In genomic region chr14:19817949-19818348, GRCm38 (mm10) we compare ENCODE assay signal across 8 mouse cellular contexts. TPM values are rescaled to one million over a fixed set of nuclear protein-coding genes. Genes with fewer than 3 reads are reported as not detected.
DNase-seq lines count a peak whose midpoint lies in the region; ATAC-seq lines count a peak whose summit lies in the region.

No protein-coding gene starts in this region.

- no peak overlapping the region for H3K4me3 ChIP-seq in forebrain, embryonic 10.5 days
- no peak overlapping the region for H3K4me3 ChIP-seq in forebrain, embryonic 16.5 days (replicated peaks; ENCODE audit: low read length)
- H3K4me3 ChIP-seq in embryonic facial prominence, embryonic 11.5 days (ENCODE audit: low read depth, low read length) = no peak overlapping the region

- H3K27ac ChIP-seq in forebrain, embryonic 10.5 days = no peak overlapping the region
- no peak overlapping the region for H3K27ac ChIP-seq in forebrain, embryonic 16.5 days (ENCODE audit: low read length)
- H3K27ac ChIP-seq in embryonic facial prominence, embryonic 11.5 days (replicated peaks; ENCODE audit: low read depth, low read length) = no peak overlapping the region

- H3K9me3 ChIP-seq in forebrain, embryonic 10.5 days = peaks cover 6% of the 10 kb centered on the region; the same call in 1 of the 2 replicates
- no peaks in the 10 kb centered on the region for H3K9me3 ChIP-seq in forebrain, embryonic 16.5 days (ENCODE audit: control insufficient read depth, low read length)
- no peaks in the 10 kb centered on the region for H3K9me3 ChIP-seq in embryonic facial prominence, embryonic 11.5 days (replicated peaks; ENCODE audit: control insufficient read depth, low read length)

- peak; percentile 73 for DNase-seq in forebrain, embryonic 10.5 days (ENCODE audit: extremely low spot score, low spot score)
- peak; percentile 89 for DNase-seq in adrenal gland, postnatal 10 days
- DNase-seq in embryonic facial prominence, embryonic 11.5 days (ENCODE audit: low spot score) = peak; percentile 89
- DNase-seq in heart, postnatal 25 days (ENCODE audit: low spot score) = peak; percentile 45
- DNase-seq in left cerebral cortex, adult 11 months (ENCODE audit: low spot score) = peak; percentile 75
- peak; percentile 78 for DNase-seq in mesoderm, embryonic 11.5 days (ENCODE audit: low read depth, low spot score)
- DNase-seq in spleen, adult 12 weeks (ENCODE audit: low spot score) = peak; percentile 55

- ATAC-seq in forebrain, embryonic 16.5 days = no peak
- no peak for ATAC-seq in embryonic facial prominence, embryonic 11.5 days (replicated peaks; ENCODE audit: insufficient number of reproducible peaks, low FRiP score, low TSS enrichment, low read depth)

- no peak overlapping the region for H3K4me2 ChIP-seq in forebrain, embryonic 16.5 days (ENCODE audit: low read length)
- no peak overlapping the region for H3K4me2 ChIP-seq in embryonic facial prominence, embryonic 11.5 days (ENCODE audit: low read depth, low read length)

- intact Hi-C loops in heart, postnatal 25 days (cut with DNase I) = loop anchor here (1.0 kb wide), 1 partner anchor 112 kb away; no protein-coding TSS in a partner anchor

- peaks cover 6% of the 10 kb centered on the region for H3K4me1 ChIP-seq in forebrain, embryonic 10.5 days
- H3K4me1 ChIP-seq in forebrain, embryonic 16.5 days (replicated peaks; ENCODE audit: control insufficient read depth, insufficient read depth, low read length) = peaks cover 6% of the 10 kb centered on the region
- no peaks in the 10 kb centered on the region; the same call in 1 of the 2 replicates for H3K4me1 ChIP-seq in embryonic facial prominence, embryonic 11.5 days (ENCODE audit: control insufficient read depth, insufficient read depth, low read length)

- WGBS in forebrain, embryonic 10.5 days = 10% methylated on average over 1 of the region's 1 CpGs
- 7% methylated on average over 1 of the region's 1 CpGs for WGBS in forebrain, embryonic 16.5 days
- 4% methylated on average over 1 of the region's 1 CpGs for WGBS in embryonic facial prominence, embryonic 11.5 days

- H3K36me3 ChIP-seq in forebrain, embryonic 10.5 days (replicated peaks) = peaks cover 91% of the 10 kb centered on the region
- H3K36me3 ChIP-seq in forebrain, embryonic 16.5 days (ENCODE audit: control insufficient read depth, insufficient read depth) = peaks cover 30% of the 10 kb centered on the region
- H3K36me3 ChIP-seq in embryonic facial prominence, embryonic 11.5 days (replicated peaks; ENCODE audit: control insufficient read depth, insufficient read depth, low read depth, low read length) = peaks cover 6% of the 10 kb centered on the region

- no peaks in the 10 kb centered on the region for H3K27me3 ChIP-seq in forebrain, embryonic 10.5 days (ENCODE audit: poor library complexity, severe bottlenecking)
- H3K27me3 ChIP-seq in forebrain, embryonic 16.5 days (replicated peaks; ENCODE audit: control insufficient read depth, insufficient read depth, low read length) = no peaks in the 10 kb centered on the region
- no peaks in the 10 kb centered on the region for H3K27me3 ChIP-seq in embryonic facial prominence, embryonic 11.5 days (ENCODE audit: control insufficient read depth, insufficient read depth, low read length)

- H3K9ac ChIP-seq in forebrain, embryonic 16.5 days (replicated peaks; ENCODE audit: low read depth, low read length) = no peak overlapping the region
- no peak overlapping the region for H3K9ac ChIP-seq in embryonic facial prominence, embryonic 11.5 days (replicated peaks; ENCODE audit: low read length)

RNA-seq across cellular contexts. Expression of gene Rtraf, which starts 5.7 kb away (rescaled TPM):
- 232 and 234 TPM in 2 replicates for polyA plus RNA-seq in forebrain, embryonic 10.5 days (2016; fragmentation: Nextera tagmentation; extraction: Ambion mirVana)
- 163 and 184 TPM in 2 replicates for polyA plus RNA-seq in forebrain, embryonic 16.5 days (2015; fragmentation: Nextera tagmentation; extraction: Ambion mirVana)
- total RNA-seq in adrenal gland, postnatal 10 days (2021) = 10 to 100 TPM; 77.8 to 80.3 TPM
- 269 and 286 TPM in 2 replicates for polyA plus RNA-seq in embryonic facial prominence, embryonic 11.5 days (2014; fragmentation: Nextera tagmentation; extraction: Ambion mirVana)
- total RNA-seq in heart, postnatal 25 days (2021) = 10 to 100 TPM; 65.5 to 70.4 TPM
